ENCODE assay signal across 15 mouse cellular contexts in genomic region chr15:60967841-60968548, GRCm38 (mm10). TPM values are rescaled to one million over a fixed set of nuclear protein-coding genes. Genes with fewer than 3 reads are reported as not detected.
DNase-seq lines count a peak whose midpoint lies in the region; ATAC-seq and TF ChIP-seq lines count a peak whose summit lies in the region.
"Had no signal": no experiment of that assay in that cellular context is flagged by ENCODE, and none has a peak within 500 bp of the region (broad histone marks: within the 10 kb centered on the region; RNA-seq: fewer than 3 reads in every experiment).

No protein-coding gene starts in this region.

- no peak overlapping the region for H3K9ac ChIP-seq in kidney, postnatal 0 days (ENCODE audit: low read depth, low read length)
- H3K9ac ChIP-seq in forebrain, embryonic 15.5 days (replicated peaks) = no peak overlapping the region
- H3K9ac ChIP-seq in midbrain, embryonic 12.5 days (replicated peaks) = no peak overlapping the region
- H3K9ac ChIP-seq: limb, embryonic 12.5 days; lung, embryonic 15.5 days had no signal

- WGBS in kidney, postnatal 0 days = 30% methylated on average over 9 of the region's 9 CpGs
- WGBS in forebrain, embryonic 15.5 days = 14% methylated on average over 9 of the region's 9 CpGs
- 27% methylated on average over 9 of the region's 9 CpGs for WGBS in midbrain, embryonic 12.5 days

- H3K4me3 ChIP-seq in kidney, postnatal 0 days (replicated peaks; ENCODE audit: low read depth, low read length) = no peak overlapping the region
- no peak overlapping the region for H3K4me3 ChIP-seq in forebrain, embryonic 15.5 days
- H3K4me3 ChIP-seq in midbrain, embryonic 12.5 days = no peak overlapping the region
- H3K4me3 ChIP-seq: limb, embryonic 12.5 days; lung, embryonic 15.5 days; myocyte had no signal

- H3K27me3 ChIP-seq in kidney, postnatal 0 days (ENCODE audit: insufficient read depth, low read length) = no peaks in the 10 kb centered on the region
- H3K27me3 ChIP-seq in forebrain, embryonic 15.5 days = no peaks in the 10 kb centered on the region
- H3K27me3 ChIP-seq in midbrain, embryonic 12.5 days = no peaks in the 10 kb centered on the region
- H3K27me3 ChIP-seq: CH12.LX; limb, embryonic 12.5 days; lung, embryonic 15.5 days had no signal

- intact Hi-C loops in gastrocnemius, postnatal 14 days (cut with DNase I; ENCODE audit: low total_unique reads) = no loop called here

- ATAC-seq in kidney, postnatal 0 days (replicated peaks; ENCODE audit: low FRiP score, low read depth) = peak; percentile 71; the same call in 1 of the 2 replicates
- peak; percentile 94 for ATAC-seq in forebrain, embryonic 15.5 days (replicated peaks)
- ATAC-seq in midbrain, embryonic 12.5 days (ENCODE audit: low FRiP score, low read depth) = peak; percentile 91
- ATAC-seq in CD4-positive, CD25-positive, alpha-beta regulatory T cell, adult 4 months = no peak

- TF ChIP-seq CTCF in kidney, postnatal 0 days (IDR thresholded peaks at IDR 0.05; ENCODE audit: low read depth) = no peak

- no peaks in the 10 kb centered on the region for H3K36me3 ChIP-seq in kidney, postnatal 0 days (ENCODE audit: insufficient read depth, low read length)
- no peaks in the 10 kb centered on the region for H3K36me3 ChIP-seq in forebrain, embryonic 15.5 days
- H3K36me3 ChIP-seq in midbrain, embryonic 12.5 days = no peaks in the 10 kb centered on the region
- H3K36me3 ChIP-seq: limb, embryonic 12.5 days; lung, embryonic 15.5 days had no signal

- peak; percentile 70 for DNase-seq in kidney, postnatal 0 days (ENCODE audit: low spot score)
- DNase-seq in kidney, adult 11 months = no peak
- DNase-seq in gastrocnemius, postnatal 14 days = no peak
- DNase-seq in layer of hippocampus, adult 8-10 months (ENCODE audit: low spot score in 2 of 2) = no peak
- DNase-seq in liver = no peak
- DNase-seq: heart, postnatal 14 days; right cerebral cortex, postnatal 4 days had no signal

- H3K27ac ChIP-seq in kidney, postnatal 0 days = no peak overlapping the region
- peak overlapping the region; percentile 51 for H3K27ac ChIP-seq in forebrain, embryonic 15.5 days (replicated peaks)
- H3K27ac ChIP-seq in midbrain, embryonic 12.5 days (replicated peaks) = peak overlapping the region; percentile 76
- H3K27ac ChIP-seq: limb, embryonic 12.5 days; lung, embryonic 15.5 days had no signal

- no peaks in the 10 kb centered on the region for H3K4me1 ChIP-seq in kidney, postnatal 0 days (replicated peaks; ENCODE audit: insufficient read depth, low read length)
- H3K4me1 ChIP-seq in forebrain, embryonic 15.5 days = peaks cover 11% of the 10 kb centered on the region
- peaks cover 12% of the 10 kb centered on the region for H3K4me1 ChIP-seq in midbrain, embryonic 12.5 days
- H3K4me1 ChIP-seq: limb, embryonic 12.5 days; lung, embryonic 15.5 days had no signal

- no peaks in the 10 kb centered on the region for H3K9me3 ChIP-seq in kidney, postnatal 0 days (replicated peaks; ENCODE audit: low read length)
- H3K9me3 ChIP-seq in forebrain, embryonic 15.5 days = no peaks in the 10 kb centered on the region
- no peaks in the 10 kb centered on the region for H3K9me3 ChIP-seq in midbrain, embryonic 12.5 days
- H3K9me3 ChIP-seq: limb, embryonic 12.5 days; lung, embryonic 15.5 days had no signal

- no peak overlapping the region for H3K4me2 ChIP-seq in kidney, postnatal 0 days (ENCODE audit: low read length)
- no peak overlapping the region for H3K4me2 ChIP-seq in forebrain, embryonic 15.5 days (replicated peaks)
- H3K4me2 ChIP-seq in midbrain, embryonic 12.5 days (replicated peaks) = peak overlapping the region; percentile 27
- H3K4me2 ChIP-seq: limb, embryonic 12.5 days; lung, embryonic 15.5 days had no signal

RNA-seq across cellular contexts. Expression of gene A1bg, which starts 45.2 kb away (rescaled TPM):
- not detected in 2 replicates for polyA plus RNA-seq in kidney, postnatal 0 days (2015; fragmentation: Nextera tagmentation; extraction: Ambion mirVana)
- not detected in 2 replicates for polyA plus RNA-seq in forebrain, embryonic 15.5 days (2015; fragmentation: Nextera tagmentation; extraction: Ambion mirVana)
- not detected in 2 replicates for polyA plus RNA-seq in midbrain, embryonic 12.5 days (2016; fragmentation: Nextera tagmentation; extraction: Ambion mirVana)
- total RNA-seq in gastrocnemius, postnatal 14 days (2021) = not detected
- polyA plus RNA-seq in CD4-positive, CD25-positive, alpha-beta regulatory T cell, adult 4 months (2017; shearing (Covaris generic)) = not detected
- not detected for total RNA-seq in layer of hippocampus, adult 8-10 months (2022)
- total RNA-seq: CH12.LX; heart, postnatal 14 days had no signal
- polyA plus RNA-seq: embryonic facial prominence, embryonic 11.5 days; limb, embryonic 12.5 days; lung, embryonic 15.5 days; myocyte had no signal
